Mouse (Mus musculus) megakaryocyte, embryonic 14.5 days (primary cell): Measurements from ENCODE around the gene Ppp4r2. TPM values are rescaled to one million over a fixed set of nuclear protein-coding genes. Genes with fewer than 3 reads are reported as not detected.
"Not testable (repeated sequence)": the region's sequence is repeated elsewhere in the genome, so short reads cannot be mapped to it uniquely, and the experiment has no call there.

Experiments used
- H3K27me3 ChIP-seq: replicated peaks from 2 replicates; pipeline ENCODE3; 2012; ENCODE audit warnings: inconsistent platforms
- H3K36me3 ChIP-seq: replicated peaks from 2 replicates; pipeline ENCODE3; 2012; ENCODE audit warnings: low read length, inconsistent platforms, mixed read lengths
- H3K4me1 ChIP-seq: 2 replicates; pipeline ENCODE4 v1.6.1; 2012; ENCODE audit warnings: inconsistent platforms
- H3K4me3 ChIP-seq: replicated peaks from 2 replicates; pipeline ENCODE3; 2012; ENCODE audit warnings: moderate library complexity, mild to moderate bottlenecking, inconsistent platforms
- H3K9me3 ChIP-seq: 2 replicates; pipeline ENCODE4 v1.6.1; 2012; ENCODE audit warnings: inconsistent platforms
- FLI1 ChIP-seq: IDR thresholded peaks from 2 replicates; pipeline ENCODE4 v1.6.1; 2012; ENCODE audit warnings: low read length, inconsistent platforms, mixed read lengths
- GATA1 ChIP-seq: IDR thresholded peaks from 3 replicates; pipeline ENCODE4 v1.6.1; 2012; ENCODE audit warnings: mixed read lengths, low read length, inconsistent platforms, borderline replicate concordance
- polyA plus RNA-seq: library from polyadenylated mRNA; stranded (reverse); fragments of >175 nt; gene quantifications from 2 replicates; pipeline ENCODE4 v1.2.3, GENCODE M21; 2012; ENCODE audit warnings: low replicate concordance; ENCODE audit not compliant: insufficient read depth

Gene Ppp4r2
- polyA plus RNA-seq, 1 experiment = 32.5 TPM

DNA sequence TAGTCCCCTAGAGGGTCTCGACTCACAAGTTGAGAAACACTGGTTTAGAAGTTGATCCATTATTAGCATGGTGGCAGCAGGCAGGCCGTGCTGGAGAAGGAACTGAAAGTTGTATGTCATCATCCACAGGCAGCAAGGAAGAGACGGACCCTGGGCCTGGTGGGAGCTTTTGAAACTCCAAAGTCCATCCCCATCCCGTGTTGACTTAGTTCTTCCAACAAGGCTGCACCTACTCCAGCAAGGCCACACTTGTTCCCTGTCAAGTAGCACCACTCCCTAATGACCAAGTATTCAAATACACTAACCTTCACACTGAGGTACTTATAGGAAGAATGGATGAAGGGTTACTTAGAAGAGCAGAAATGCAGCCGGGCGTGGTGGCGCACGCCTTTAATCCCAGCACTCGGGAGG is 17.3 kb downstream of the Ppp4r2 start:
- Histone ChIP-seq H3K9me3 (no peaks in the 10 kb centered on the region), H3K4me1 (peaks cover 29% of the 10 kb centered on the region), H3K4me3 (no peak overlapping the region), H3K27me3 (no peaks in the 10 kb centered on the region), H3K36me3 (peaks cover 79% of the 10 kb centered on the region)
- no peak for TF ChIP-seq GATA1
- no peak for TF ChIP-seq FLI1

DNA sequence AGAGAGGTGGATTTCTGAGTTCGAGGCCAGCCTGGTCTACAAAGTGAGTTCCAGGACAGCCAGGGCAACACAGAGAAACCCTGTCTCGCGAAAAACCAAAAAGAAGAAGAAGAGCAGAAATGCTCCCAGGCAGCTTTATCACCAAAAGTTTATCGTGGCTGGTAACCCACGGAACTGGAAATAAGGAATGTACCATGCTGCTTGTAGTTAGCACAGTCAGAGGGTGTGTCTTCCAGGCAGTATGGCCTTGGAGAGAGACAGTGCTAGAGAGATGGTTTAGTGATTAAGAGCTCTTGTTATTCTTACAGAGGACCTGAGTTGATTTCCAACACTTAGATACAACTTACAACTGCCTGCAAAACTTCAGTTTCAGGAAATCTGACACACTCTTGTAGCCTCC is 17.7 kb downstream of the Ppp4r2 start:
- H3K27me3 ChIP-seq = no peaks in the 10 kb centered on the region

GRCm38 (mm10) chr6:100865321-100865720 is 31.9 kb downstream of the Ppp4r2 start:
- Histone ChIP-seq H3K36me3 (peaks cover 61% of the 10 kb centered on the region), H3K27me3 (no peaks in the 10 kb centered on the region), H3K9me3 (no peaks in the 10 kb centered on the region), H3K4me1 (no peaks in the 10 kb centered on the region), H3K4me3 (no peak overlapping the region)
- TF ChIP-seq GATA1 (no peak), FLI1 (no peak)

More for the DNA sequence above, 17.7 kb downstream of the Ppp4r2 start:
- H3K9me3 ChIP-seq = no peaks in the 10 kb centered on the region
- H3K36me3 ChIP-seq = peaks cover 79% of the 10 kb centered on the region
- TF ChIP-seq GATA1 (no peak), FLI1 (no peak)
- H3K4me1 ChIP-seq = peaks cover 29% of the 10 kb centered on the region
- no peak overlapping the region for H3K4me3 ChIP-seq

- peaks cover 57% of the 10 kb centered on the region for H3K36me3 ChIP-seq
- not testable (repeated sequence) for H3K9me3 ChIP-seq, H3K4me1 ChIP-seq, H3K27me3 ChIP-seq, H3K4me3 ChIP-seq
Measured at GRCm38 (mm10) chr6:100865788-100866187, 32.4 kb downstream of the Ppp4r2 start.

GRCm38 (mm10) chr6:100866246-100866645 is 32.8 kb downstream of the Ppp4r2 start:
- not testable (repeated sequence) for H3K4me3 ChIP-seq, H3K9me3 ChIP-seq, H3K27me3 ChIP-seq, H3K4me1 ChIP-seq
- H3K36me3 ChIP-seq = peaks cover 53% of the 10 kb centered on the region

DNA sequence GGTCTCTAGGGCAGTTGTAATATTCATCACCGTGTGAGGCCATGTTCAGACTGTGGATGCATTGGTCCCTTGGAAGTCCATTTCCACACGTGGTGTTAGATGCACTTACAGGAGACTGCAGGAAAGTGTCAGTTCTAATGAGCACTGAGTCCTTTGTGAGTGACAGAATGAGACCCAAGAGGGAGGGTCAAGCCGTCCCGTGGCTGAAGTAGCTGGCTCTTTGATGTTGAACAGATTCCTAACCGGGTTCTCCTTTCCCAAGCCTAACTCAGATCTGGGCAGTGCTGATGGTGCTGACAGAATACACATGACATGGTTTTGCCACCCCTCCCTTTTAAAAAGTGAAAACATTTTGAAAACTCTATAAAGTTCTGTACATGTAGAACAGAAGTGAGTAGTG is 35.4 kb downstream of the Ppp4r2 start:
- Histone ChIP-seq H3K4me3 (no peak overlapping the region), H3K4me1 (no peaks in the 10 kb centered on the region)

GRCm38 (mm10) chr6:100869909-100870308 is 36.5 kb downstream of the Ppp4r2 start:
- H3K27me3 ChIP-seq = no peaks in the 10 kb centered on the region
- H3K36me3 ChIP-seq = peaks cover 23% of the 10 kb centered on the region
- no peaks in the 10 kb centered on the region for H3K4me1 ChIP-seq
- H3K4me3 ChIP-seq = peak overlapping the region; percentile 38
- no peak for TF ChIP-seq GATA1
- TF ChIP-seq FLI1 = no peak
- no peaks in the 10 kb centered on the region for H3K9me3 ChIP-seq

More for the DNA sequence above, 35.4 kb downstream of the Ppp4r2 start:
- no peak for TF ChIP-seq FLI1
- TF ChIP-seq GATA1 = no peak
- Histone ChIP-seq H3K27me3 (no peaks in the 10 kb centered on the region), H3K9me3 (no peaks in the 10 kb centered on the region), H3K36me3 (peaks cover 32% of the 10 kb centered on the region)

- H3K4me3 ChIP-seq = no peak overlapping the region
- H3K9me3 ChIP-seq = peaks cover 11% of the 10 kb centered on the region
- H3K36me3 ChIP-seq = peaks cover 6% of the 10 kb centered on the region
- no peak for TF ChIP-seq GATA1
- no peak for TF ChIP-seq FLI1
- H3K4me1 ChIP-seq = no peaks in the 10 kb centered on the region
- peaks cover 4% of the 10 kb centered on the region for H3K27me3 ChIP-seq
Measured at GRCm38 (mm10) chr6:100873191-100873590, 39.8 kb downstream of the Ppp4r2 start.

DNA sequence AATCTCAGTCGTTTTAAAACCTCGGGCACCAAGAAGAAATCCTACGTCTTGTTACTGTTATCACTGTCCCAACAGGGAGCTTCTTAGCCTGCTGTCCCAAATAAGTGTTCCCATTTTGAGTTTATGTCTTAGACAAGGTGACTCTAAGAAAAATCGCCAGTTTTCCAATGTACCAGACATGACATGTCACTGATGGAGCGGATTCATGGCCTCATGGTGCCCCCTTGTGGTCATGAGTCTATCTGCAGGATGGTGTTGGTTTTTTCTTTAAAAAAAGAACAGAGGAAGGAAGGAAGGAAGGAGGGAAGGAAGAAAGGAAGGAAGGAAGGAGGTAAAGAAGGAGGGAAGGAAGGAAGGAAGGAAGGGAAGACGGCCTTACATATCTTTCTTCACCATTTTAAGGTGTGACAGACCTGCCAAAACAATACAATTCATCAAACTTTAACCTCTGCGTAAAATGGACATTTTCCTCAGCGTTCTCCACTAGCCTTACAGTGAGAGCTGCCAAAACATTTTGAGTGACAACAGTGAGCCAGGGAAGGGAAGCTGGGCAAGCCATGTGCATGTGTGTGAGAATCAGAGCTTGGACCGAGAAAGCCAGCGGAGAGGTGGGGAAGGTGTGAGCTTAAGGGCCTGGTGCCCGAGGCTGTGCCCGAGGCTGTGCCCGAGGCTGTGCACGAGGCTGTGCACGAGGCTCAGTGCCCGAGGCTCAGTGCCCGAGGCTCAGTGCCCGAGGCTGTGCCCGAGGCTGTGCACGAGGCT is 42.6 kb downstream of the Ppp4r2 start:
- Histone ChIP-seq H3K4me3 (no peak overlapping the region), H3K9me3 (peaks cover 12% of the 10 kb centered on the region), H3K36me3 (no peaks in the 10 kb centered on the region), H3K27me3 (peaks cover 17% of the 10 kb centered on the region), H3K4me1 (no peaks in the 10 kb centered on the region)
- TF ChIP-seq GATA1 = no peak
- TF ChIP-seq FLI1 = no peak

- H3K36me3 ChIP-seq = no peaks in the 10 kb centered on the region
Measured at GRCm38 (mm10) chr6:100876624-100877017, 43.2 kb downstream of the Ppp4r2 start.

GRCm38 (mm10) chr6:100878546-100878945 is 45.1 kb downstream of the Ppp4r2 start:
- Histone ChIP-seq H3K9me3 (peaks cover 12% of the 10 kb centered on the region), H3K27me3 (peaks cover 17% of the 10 kb centered on the region), H3K4me1 (peaks cover 10% of the 10 kb centered on the region), H3K36me3 (no peaks in the 10 kb centered on the region), H3K4me3 (no peak overlapping the region)
- TF ChIP-seq FLI1 (no peak), GATA1 (no peak)

More at GRCm38 (mm10) chr6:100876624-100877017, 43.2 kb downstream of the Ppp4r2 start:
- no peaks in the 10 kb centered on the region for H3K4me1 ChIP-seq
- H3K9me3 ChIP-seq = peaks cover 12% of the 10 kb centered on the region
- H3K4me3 ChIP-seq = no peak overlapping the region
- no peak for TF ChIP-seq GATA1
- no peak for TF ChIP-seq FLI1
- peaks cover 17% of the 10 kb centered on the region for H3K27me3 ChIP-seq
